11 mouse cellular contexts compared by ENCODE assay signal in genomic region chr9:13671125-13671769, GRCm38 (mm10).
A peak's percentile ranks its signal among the peaks of the same experiment; 100 is the strongest.
DNase-seq lines count a peak whose midpoint lies in the region; ATAC-seq and TF ChIP-seq lines count a peak whose summit lies in the region.
"Had no signal": no experiment of that assay in that cellular context is flagged by ENCODE, and none has a peak within 500 bp of the region (broad histone marks: within the 10 kb centered on the region; RNA-seq: fewer than 3 reads in every experiment).

No protein-coding gene starts in this region.

- H3K27ac ChIP-seq in forebrain, embryonic 14.5 days (ENCODE audit: low read depth, low read length) = no peak overlapping the region
- no peak overlapping the region for H3K27ac ChIP-seq in forebrain, embryonic 12.5 days
- peak overlapping the region; percentile 28; the same call in 1 of the 2 replicates for H3K27ac ChIP-seq in left cerebral cortex, adult 2 months

- intact Hi-C loops in left cerebral cortex, adult 2 months (cut with DNase I) = no loop called here
- intact Hi-C loops in left cerebral cortex, postnatal 36 days (cut with DNase I) = no loop called here

- H3K27me3 ChIP-seq in forebrain, embryonic 14.5 days (replicated peaks; ENCODE audit: control insufficient read depth, insufficient read depth, low read length) = no peaks in the 10 kb centered on the region
- no peaks in the 10 kb centered on the region for H3K27me3 ChIP-seq in forebrain, embryonic 12.5 days

- ATAC-seq in forebrain, embryonic 14.5 days = peak; percentile 32; the same call in 1 of the 2 replicates
- no peak for ATAC-seq in forebrain, embryonic 12.5 days (ENCODE audit: low FRiP score)
- ATAC-seq in granulocyte monocyte progenitor cell, adult 5-6 weeks (replicated peaks; ENCODE audit: poor library complexity, severe bottlenecking) = peak; percentile 91

- no peak overlapping the region for H3K4me3 ChIP-seq in forebrain, embryonic 14.5 days (ENCODE audit: low read depth, low read length)
- H3K4me3 ChIP-seq in forebrain, embryonic 12.5 days (replicated peaks) = no peak overlapping the region
- H3K4me3 ChIP-seq in left cerebral cortex, adult 2 months = no peak overlapping the region

- TF ChIP-seq CTCF in left cerebral cortex, adult 2 months (IDR thresholded peaks at IDR 0.05) = peak; percentile 39

- H3K4me2 ChIP-seq in forebrain, embryonic 14.5 days (ENCODE audit: low read length) = no peak overlapping the region
- H3K4me2 ChIP-seq in forebrain, embryonic 12.5 days = no peak overlapping the region
- H3K4me2 ChIP-seq: liver, embryonic 11.5 days had no signal

- DNase-seq in forebrain, embryonic 14.5 days (ENCODE audit: low spot score) = peak; percentile 56
- no peak for DNase-seq in left cerebral cortex, adult 2 months (ENCODE audit: extremely low spot score in 1 of 2, low spot score in 2 of 2)
- no peak for DNase-seq in left cerebral cortex, postnatal 36 days (ENCODE audit: low spot score in 2 of 2)
- peak; percentile 91 for DNase-seq in brain, adult 2 months (ENCODE audit: low read depth, low spot score)
- no peak for DNase-seq in thymus, postnatal 14 days
- no peak for DNase-seq in MN1 (ENCODE audit: low spot score)
- DNase-seq: B cell, adult 2 months; kidney, postnatal 10 days had no signal

- WGBS in forebrain, embryonic 14.5 days = 76% methylated on average over 3 of the region's 3 CpGs
- WGBS in forebrain, embryonic 12.5 days = 81% methylated on average over 3 of the region's 3 CpGs

- H3K9me3 ChIP-seq in forebrain, embryonic 14.5 days (replicated peaks; ENCODE audit: control insufficient read depth, low read length) = no peaks in the 10 kb centered on the region
- no peaks in the 10 kb centered on the region for H3K9me3 ChIP-seq in forebrain, embryonic 12.5 days

- no peak overlapping the region for H3K9ac ChIP-seq in forebrain, embryonic 14.5 days (ENCODE audit: low read length)
- no peak overlapping the region for H3K9ac ChIP-seq in forebrain, embryonic 12.5 days

- H3K4me1 ChIP-seq in forebrain, embryonic 14.5 days (ENCODE audit: control insufficient read depth, insufficient read depth, low read length) = 0 out of 2 replicates have a peak, but pooled peaks cover 3% of the 10 kb centered on the region
- H3K4me1 ChIP-seq in forebrain, embryonic 12.5 days = no peaks in the 10 kb centered on the region; the same call in 1 of the 2 replicates

- no peaks in the 10 kb centered on the region for H3K36me3 ChIP-seq in forebrain, embryonic 14.5 days (ENCODE audit: control insufficient read depth, insufficient read depth, low read length)
- H3K36me3 ChIP-seq in forebrain, embryonic 12.5 days (replicated peaks) = no peaks in the 10 kb centered on the region

Comparison
In these comparisons a context has a peak if more than half of its experiments do, and no peak if none do; other contexts are left out.
1. DNase-seq: peak in forebrain, embryonic 14.5 days (single experiment) and brain, adult 2 months (single experiment); none in left cerebral cortex, adult 2 months (0 of 2), left cerebral cortex, postnatal 36 days (0 of 2), thymus, postnatal 14 days (single experiment) and MN1 (single experiment).